Mouse (Mus musculus): Measurements from ENCODE around the gene Boc. TPM values are rescaled to one million over a fixed set of nuclear protein-coding genes. Genes with fewer than 3 reads are reported as not detected.

Gene Boc
- polyA plus RNA-seq, 1 experiment = 23.5 TPM

GRCm38 (mm10) chr16:44552726-44553125, 6.0 kb downstream of the Boc start:
- DNase-seq (ENCODE audit: low spot score) = no peak

DNA sequence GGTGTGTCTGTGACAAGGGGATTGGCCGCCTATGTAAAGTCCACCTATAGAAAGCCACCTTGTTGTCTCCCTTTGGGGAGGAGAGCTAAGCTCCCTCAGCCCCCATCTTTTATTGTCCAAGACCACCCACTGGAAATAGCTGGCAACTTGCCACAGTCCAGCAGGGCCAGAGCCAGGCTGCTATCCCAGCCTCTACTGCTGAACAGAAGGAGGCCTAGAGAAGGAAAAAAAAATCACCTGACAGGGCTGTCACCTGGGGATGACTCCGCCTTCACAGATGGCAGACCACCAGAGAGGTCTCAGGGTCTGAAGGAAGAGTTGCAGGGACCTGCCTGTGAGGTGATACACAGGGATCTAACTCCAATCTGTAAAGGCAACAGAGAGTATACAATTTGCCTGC, 6.7 kb downstream of the Boc start:
- DNase-seq (ENCODE audit: low spot score) = no peak

DNA sequence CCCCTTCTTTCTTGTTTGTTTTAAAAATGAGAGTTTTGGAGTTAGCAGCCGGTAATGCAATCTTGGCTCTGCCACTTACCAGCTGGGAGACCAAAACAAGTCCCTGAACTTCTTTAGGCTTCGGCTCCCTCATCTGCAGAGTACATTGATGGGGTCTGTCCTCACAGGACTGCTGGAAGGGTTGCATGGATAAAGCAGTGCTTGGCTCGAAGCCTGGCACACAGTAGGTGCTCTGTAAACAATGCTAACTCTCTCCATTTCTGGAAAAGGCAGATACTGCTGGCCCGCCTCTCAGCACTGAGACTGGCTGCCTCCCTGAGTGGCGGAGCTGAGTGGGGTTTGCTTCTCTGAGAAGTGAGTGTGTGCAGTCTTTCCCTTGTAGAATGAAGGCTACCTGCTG, 7.2 kb downstream of the Boc start:
- no peak for DNase-seq (ENCODE audit: low spot score)

DNA sequence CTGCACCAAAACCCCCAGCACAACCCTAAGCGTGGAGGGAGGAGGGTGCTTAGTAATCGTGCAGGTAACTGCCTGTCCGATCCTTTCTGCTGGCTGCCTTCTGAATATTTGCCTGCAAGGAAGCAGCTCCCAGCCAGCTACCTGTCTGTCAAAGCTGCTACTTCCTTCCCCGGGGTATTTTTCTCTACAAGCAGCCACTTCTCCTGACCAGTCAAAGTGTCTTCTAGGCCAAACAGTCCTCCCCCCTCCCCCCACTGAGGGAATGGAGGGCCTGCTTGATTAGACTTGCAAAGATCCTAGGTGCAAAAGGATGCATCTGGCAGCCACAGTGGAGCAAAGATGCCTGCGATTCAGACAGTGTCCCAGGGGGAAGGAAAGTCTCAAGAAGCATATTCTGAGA, 7.9 kb downstream of the Boc start:
- no peak for DNase-seq (ENCODE audit: low spot score)

DNA sequence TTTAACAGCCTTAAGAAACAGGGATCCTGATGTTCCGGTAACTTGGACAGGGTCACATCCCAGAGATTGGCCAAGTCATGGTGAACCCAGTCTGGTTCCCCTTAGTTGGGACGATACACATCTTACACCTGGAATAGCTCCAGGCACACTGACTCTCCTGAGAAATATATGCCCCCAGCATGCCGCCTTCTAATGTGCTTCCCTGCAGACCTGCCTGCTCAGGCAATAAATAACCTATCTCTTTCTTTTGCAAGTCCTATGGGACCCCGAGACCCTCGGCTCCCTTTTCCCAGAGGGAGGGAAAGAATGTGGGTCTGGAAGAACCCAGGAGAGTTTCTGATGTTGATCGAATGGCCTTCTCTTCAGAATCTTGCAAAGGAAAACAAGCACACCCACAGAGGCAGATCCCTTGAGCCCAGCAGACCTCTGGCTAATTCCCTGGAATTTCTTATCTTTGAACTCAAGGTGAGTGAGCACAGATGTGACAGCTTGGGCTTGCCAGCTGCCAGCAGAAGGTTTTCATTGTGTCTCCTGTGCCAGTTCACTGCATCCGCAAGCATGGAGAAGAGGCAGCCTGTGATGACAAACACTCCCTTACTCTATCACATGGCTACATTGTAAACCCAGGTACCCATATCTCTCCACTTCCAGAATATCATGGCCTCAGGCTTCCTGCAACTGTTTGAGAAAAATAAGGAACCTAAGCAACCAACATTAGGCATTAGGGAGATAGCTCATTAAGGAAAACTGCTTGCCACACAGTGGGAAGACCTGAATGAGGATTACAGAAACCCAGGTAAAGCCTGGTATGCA, 8.6 kb downstream of the Boc start:
- DNase-seq (ENCODE audit: low spot score) = no peak

- DNase-seq (ENCODE audit: low spot score) = no peak
Observed at GRCm38 (mm10) chr16:44549381-44549780, 9.3 kb downstream of the Boc start.

GRCm38 (mm10) chr16:44547976-44548375, 10.7 kb downstream of the Boc start:
- DNase-seq (ENCODE audit: low spot score) = no peak

GRCm38 (mm10) chr16:44546831-44547230, 11.9 kb downstream of the Boc start:
- DNase-seq (ENCODE audit: low spot score) = no peak

- DNase-seq (ENCODE audit: low spot score) = no peak
Observed at GRCm38 (mm10) chr16:44545939-44546338, 12.8 kb downstream of the Boc start.

- no peak for DNase-seq (ENCODE audit: low spot score)
Observed at GRCm38 (mm10) chr16:44545153-44545552, 13.5 kb downstream of the Boc start.

DNA sequence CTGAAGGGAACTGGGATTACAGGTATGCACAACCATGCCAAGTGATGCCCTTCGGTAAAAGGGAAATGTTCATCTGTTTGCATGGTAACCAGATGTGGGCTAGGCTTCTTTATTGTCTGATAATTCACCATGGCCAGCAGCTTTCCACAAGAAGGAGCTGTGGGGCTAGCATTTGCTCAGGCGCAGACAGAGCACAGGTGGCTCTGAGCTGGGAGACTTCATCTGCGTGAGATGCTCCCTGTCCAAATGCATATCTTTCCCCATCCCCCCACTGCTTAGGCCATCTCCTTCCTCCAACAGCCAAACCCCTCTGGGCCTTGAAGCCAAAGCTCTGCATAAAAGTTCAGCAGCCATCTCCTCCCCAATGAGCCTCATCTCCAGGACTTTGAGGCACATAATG, 15.6 kb downstream of the Boc start:
- no peak for DNase-seq (ENCODE audit: low spot score)

GRCm38 (mm10) chr16:44542029-44542690, 16.5 kb downstream of the Boc start:
- no peak for DNase-seq (ENCODE audit: low spot score)

DNA sequence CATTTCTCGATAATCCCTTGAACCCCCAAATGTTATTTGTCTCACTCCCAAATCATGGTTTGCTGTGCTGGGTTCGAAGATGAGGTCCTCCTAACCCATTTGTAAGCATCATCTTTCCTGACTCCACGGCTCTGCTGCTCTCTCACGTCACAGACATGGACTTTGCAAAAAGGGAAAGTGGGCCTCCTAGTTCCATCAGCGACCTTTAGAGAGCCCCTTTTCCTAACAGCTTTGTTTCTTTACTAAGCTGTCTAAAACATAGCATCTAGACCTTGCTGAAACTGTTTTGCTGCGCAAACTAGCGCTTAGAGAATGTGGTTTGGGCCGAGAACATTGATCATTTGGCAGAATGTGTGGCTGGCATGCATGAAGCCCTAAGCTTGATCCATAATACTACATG, 19.1 kb downstream of the Boc start:
- DNase-seq (ENCODE audit: low spot score) = no peak

DNA sequence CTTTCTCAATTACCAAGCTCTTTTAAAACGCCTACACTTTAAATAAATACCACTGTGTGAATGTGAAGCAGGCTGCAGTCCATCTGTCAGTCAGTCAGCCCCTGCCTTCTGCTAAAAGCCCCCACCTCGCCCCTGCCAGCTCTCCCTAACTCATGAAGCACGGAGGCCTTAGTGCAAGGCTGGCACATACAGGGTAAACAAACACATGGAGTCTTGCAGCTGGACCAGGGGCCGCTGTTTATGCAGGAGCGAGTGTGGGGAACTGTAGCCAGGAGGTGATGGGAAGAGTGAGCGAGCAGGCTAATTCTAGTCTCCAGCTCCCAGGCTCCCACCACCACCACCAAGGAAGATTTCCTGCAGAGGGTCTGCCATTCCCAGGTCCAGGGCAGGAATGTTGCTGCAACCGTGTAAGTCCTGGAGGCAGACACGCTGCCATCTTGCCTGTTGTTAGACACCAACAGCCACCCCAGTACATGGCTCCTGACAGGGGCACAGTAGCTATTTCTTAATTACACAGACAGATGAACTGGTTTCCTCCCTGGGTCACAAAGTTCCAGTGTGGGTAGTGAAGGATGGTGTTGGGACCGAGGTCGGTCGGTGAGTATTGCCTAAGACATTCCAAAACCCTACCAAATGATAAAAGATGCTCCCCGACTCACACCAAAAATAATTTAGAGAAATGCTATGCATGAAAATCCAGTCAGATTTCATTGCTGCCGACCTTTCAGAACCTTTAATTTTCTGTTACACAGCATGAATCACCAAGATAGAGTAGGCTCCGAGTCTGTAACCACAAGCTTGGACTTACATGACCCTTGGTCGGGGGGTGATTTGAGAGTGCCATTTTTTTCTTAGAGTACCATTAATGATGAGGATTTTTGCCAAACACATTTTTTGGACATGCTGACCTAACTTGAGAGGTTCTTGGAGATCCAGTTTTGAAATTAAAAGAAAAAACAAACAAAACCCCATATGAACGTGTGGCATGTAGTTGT, 20.0 kb downstream of the Boc start:
- no peak for DNase-seq (ENCODE audit: low spot score)

GRCm38 (mm10) chr16:44534122-44534521, 24.6 kb downstream of the Boc start:
- DNase-seq (ENCODE audit: low spot score) = no peak

DNA sequence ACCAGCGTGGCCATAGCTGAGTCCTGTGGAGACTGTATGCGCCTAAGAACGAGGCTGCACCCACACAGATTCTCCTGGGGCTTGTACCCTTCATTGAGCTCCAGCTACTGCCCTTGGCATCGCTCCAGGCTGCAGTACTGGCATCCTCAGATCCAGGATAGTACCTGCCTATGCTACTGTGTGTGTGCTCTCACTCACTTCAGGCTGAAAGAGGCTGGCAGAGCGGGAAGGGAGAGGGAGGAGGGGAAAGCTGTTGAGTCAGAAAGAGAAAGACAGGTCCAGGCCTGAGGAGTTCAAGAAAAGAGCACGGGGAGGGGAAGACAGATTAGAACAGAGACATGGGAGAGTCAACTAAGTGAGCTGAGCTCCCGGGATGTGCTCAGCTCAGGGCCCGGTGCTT, 25.2 kb downstream of the Boc start:
- no peak for DNase-seq (ENCODE audit: low spot score)

- DNase-seq (ENCODE audit: low spot score) = no peak
Observed at GRCm38 (mm10) chr16:44532851-44533250, 25.8 kb downstream of the Boc start.

DNA sequence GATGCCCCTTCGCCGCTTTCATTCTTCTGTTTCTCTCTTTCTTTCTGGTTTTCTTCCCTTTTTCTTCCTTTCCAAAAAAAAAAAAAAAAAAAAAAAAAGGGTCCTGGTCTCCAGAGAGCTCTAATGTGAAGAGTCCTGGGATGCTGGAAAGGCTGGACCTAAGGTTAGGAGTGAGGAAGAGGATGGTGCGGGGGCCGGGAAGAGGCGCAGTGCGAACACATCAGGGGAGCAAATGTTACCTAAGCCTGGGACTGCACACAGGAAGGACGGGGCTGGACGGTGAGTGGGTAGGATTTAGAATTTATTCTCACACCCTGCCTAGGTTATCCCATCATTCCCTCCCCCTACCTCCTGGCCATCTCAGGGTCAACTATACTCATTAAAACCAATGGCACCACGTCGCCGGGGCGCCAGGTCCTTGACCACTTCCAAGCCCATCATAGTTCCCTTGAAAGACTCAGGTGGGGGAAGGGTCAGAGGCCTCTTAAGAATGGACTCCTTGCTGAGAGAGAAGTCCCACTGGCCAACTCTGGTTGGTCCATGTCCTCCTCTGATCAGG, 27.4 kb downstream of the Boc start:
- no peak for DNase-seq (ENCODE audit: low spot score)

- DNase-seq (ENCODE audit: low spot score) = no peak
Observed at GRCm38 (mm10) chr16:44530829-44531228, 27.9 kb downstream of the Boc start.

DNA sequence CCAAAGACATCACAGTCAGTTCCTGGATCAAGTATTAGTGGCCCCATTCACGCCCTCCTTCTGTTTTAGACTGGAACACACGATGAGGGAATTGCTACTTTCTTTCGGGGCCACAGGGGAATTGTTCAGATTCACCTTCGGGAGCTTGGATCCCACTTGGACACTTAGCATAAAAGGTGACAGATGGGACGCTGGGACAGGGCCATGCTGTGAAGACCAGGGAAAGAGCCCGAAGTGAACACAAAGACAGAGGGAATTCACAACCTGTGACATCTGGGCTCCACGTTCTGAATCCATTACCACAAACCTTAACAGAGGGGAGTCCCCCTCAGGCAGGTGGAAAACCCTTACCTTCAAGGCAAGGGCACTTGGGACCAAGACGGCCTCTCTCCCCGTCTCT, 28.5 kb downstream of the Boc start:
- no peak for DNase-seq (ENCODE audit: low spot score)

DNA sequence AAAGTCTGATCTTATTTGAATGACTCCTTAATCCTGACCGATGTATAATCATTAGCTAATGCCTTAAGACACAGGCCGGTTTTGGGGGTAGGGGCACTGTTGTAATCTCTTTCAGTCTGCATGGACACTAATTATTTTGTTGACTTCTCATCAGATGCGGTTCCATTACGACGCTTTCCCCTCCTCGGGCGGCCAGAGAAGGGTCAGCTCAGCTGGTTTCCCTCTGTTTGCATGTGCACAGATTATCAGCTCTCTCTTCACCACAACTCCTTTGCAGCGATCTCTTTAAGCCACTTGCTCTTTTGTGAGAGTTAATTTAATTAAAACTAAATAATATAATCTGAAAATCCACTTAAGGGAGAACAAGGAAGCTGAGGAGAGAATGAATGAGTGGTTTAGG, 29.0 kb downstream of the Boc start:
- no peak for DNase-seq (ENCODE audit: low spot score)

DNA sequence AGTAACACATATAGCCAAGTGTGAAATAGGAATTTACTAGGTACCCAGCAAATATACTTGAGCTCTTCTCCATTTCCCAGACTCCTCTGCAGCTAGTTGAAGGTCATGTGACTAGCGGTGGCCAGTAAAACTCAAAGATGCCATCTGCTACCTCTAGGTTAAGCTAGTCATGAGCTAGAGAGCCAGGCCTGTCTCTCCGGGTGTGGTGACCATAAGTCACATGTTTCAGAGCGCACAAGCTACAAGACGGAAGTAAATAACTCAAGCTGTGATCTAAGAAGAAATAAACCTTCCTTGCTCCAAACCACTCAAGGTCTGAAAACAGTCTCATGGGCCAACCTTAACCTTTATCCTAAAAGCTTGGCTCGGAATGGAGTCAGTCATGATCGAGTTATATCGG, 29.7 kb downstream of the Boc start:
- DNase-seq (ENCODE audit: low spot score) = no peak
